Mouse (Mus musculus): ENCODE measurements around the gene Sh2b1. TPM values are rescaled to one million over a fixed set of nuclear protein-coding genes. Genes with fewer than 3 reads are reported as not detected.
A peak's percentile ranks its signal among the peaks of the same experiment; 100 is the strongest.

Gene Sh2b1
- polyA plus RNA-seq, 1 experiment = 58.8 TPM

- no peak overlapping the region for H3K4me2 ChIP-seq (ENCODE audit: low read depth)
- H3K27me3 ChIP-seq (ENCODE audit: control insufficient read depth, insufficient read depth, insufficient read length) = no peaks in the 10 kb centered on the region
- peaks cover 46% of the 10 kb centered on the region for H3K79me2 ChIP-seq (ENCODE audit: control insufficient read depth, insufficient read depth)
- H3K4me3 ChIP-seq = peak overlapping the region; percentile 62
- peak overlapping the region; percentile 91 for H3ac ChIP-seq (ENCODE audit: control insufficient read depth, insufficient read length)
- no peak for TF ChIP-seq SRF (IDR thresholded peaks at IDR 0.05; ENCODE audit: control insufficient read depth, insufficient read length, low read depth)
- peak; percentile 78 for TF ChIP-seq POLR2AphosphoS2 (IDR thresholded peaks at IDR 0.05; ENCODE audit: insufficient read length, low read depth)
- no peak for TF ChIP-seq REST (IDR thresholded peaks at IDR 0.05; ENCODE audit: insufficient read depth, insufficient read length)
- TF ChIP-seq MYOD1 (IDR thresholded peaks at IDR 0.05; ENCODE audit: control insufficient read depth in 1 of 3, insufficient read length in 2 of 3, low read depth in 2 of 3) = no peak
- no peak for TF ChIP-seq TCF12 (IDR thresholded peaks at IDR 0.05; ENCODE audit: insufficient read depth, poor library complexity, severe bottlenecking)
- TF ChIP-seq CEBPB (IDR thresholded peaks at IDR 0.05; ENCODE audit: insufficient read depth, poor library complexity, severe bottlenecking) = no peak
- TF ChIP-seq USF1 (IDR thresholded peaks at IDR 0.05; ENCODE audit: low read depth) = no peak
- no peak for TF ChIP-seq MAX (IDR thresholded peaks at IDR 0.05; ENCODE audit: low read depth)
- TF ChIP-seq POLR2A (IDR thresholded peaks at IDR 0.05; ENCODE audit: insufficient read length, low read depth) = peak; percentile 58
- TF ChIP-seq TCF3 (IDR thresholded peaks at IDR 0.05; ENCODE audit: insufficient read length, low read depth) = no peak
- no peak for TF ChIP-seq MYOG (IDR thresholded peaks at IDR 0.05; ENCODE audit: control insufficient read depth in 1 of 3, insufficient read depth in 1 of 3, insufficient read length in 2 of 3, low read depth in 2 of 3)
- TF ChIP-seq E2F4 (IDR thresholded peaks at IDR 0.05; ENCODE audit: insufficient read depth) = peak; percentile 42
- peaks cover 36% of the 10 kb centered on the region for H3K36me3 ChIP-seq (ENCODE audit: control insufficient read depth, insufficient read depth)
These were observed 27.0 kb upstream of the Sh2b1 start for GRCm38 (mm10) chr7:126502023-126502741.

- peak overlapping the region; percentile 62 for H3K4me3 ChIP-seq
- peaks cover 48% of the 10 kb centered on the region for H3K79me2 ChIP-seq (ENCODE audit: control insufficient read depth, insufficient read depth)
- H3K4me2 ChIP-seq (ENCODE audit: low read depth) = peak overlapping the region; percentile 93
- peaks cover 41% of the 10 kb centered on the region for H3K36me3 ChIP-seq (ENCODE audit: control insufficient read depth, insufficient read depth)
- no peaks in the 10 kb centered on the region for H3K27me3 ChIP-seq (ENCODE audit: control insufficient read depth, insufficient read depth, insufficient read length)
- no peak for TF ChIP-seq E2F4 (IDR thresholded peaks at IDR 0.05; ENCODE audit: insufficient read depth)
- TF ChIP-seq TCF12 (IDR thresholded peaks at IDR 0.05; ENCODE audit: insufficient read depth, poor library complexity, severe bottlenecking) = no peak
- TF ChIP-seq USF1 (IDR thresholded peaks at IDR 0.05; ENCODE audit: low read depth) = no peak
- TF ChIP-seq REST (IDR thresholded peaks at IDR 0.05; ENCODE audit: insufficient read depth, insufficient read length) = no peak
- TF ChIP-seq POLR2AphosphoS2 (IDR thresholded peaks at IDR 0.05; ENCODE audit: insufficient read length, low read depth) = no peak
- no peak for TF ChIP-seq MYOG (IDR thresholded peaks at IDR 0.05; ENCODE audit: control insufficient read depth in 1 of 3, insufficient read depth in 1 of 3, insufficient read length in 2 of 3, low read depth in 2 of 3)
- no peak for TF ChIP-seq CEBPB (IDR thresholded peaks at IDR 0.05; ENCODE audit: insufficient read depth, poor library complexity, severe bottlenecking)
- no peak for TF ChIP-seq POLR2A (IDR thresholded peaks at IDR 0.05; ENCODE audit: insufficient read length, low read depth)
- TF ChIP-seq MYOD1 (IDR thresholded peaks at IDR 0.05; ENCODE audit: control insufficient read depth in 1 of 3, insufficient read length in 2 of 3, low read depth in 2 of 3) = no peak
- no peak for TF ChIP-seq SRF (IDR thresholded peaks at IDR 0.05; ENCODE audit: control insufficient read depth, insufficient read length, low read depth)
- TF ChIP-seq MAX (IDR thresholded peaks at IDR 0.05; ENCODE audit: low read depth) = no peak
- TF ChIP-seq TCF3 (IDR thresholded peaks at IDR 0.05; ENCODE audit: insufficient read length, low read depth) = no peak
- peak overlapping the region; percentile 91 for H3ac ChIP-seq (ENCODE audit: control insufficient read depth, insufficient read length)
These were observed 26.4 kb upstream of the Sh2b1 start for GRCm38 (mm10) chr7:126501684-126502022.

- peaks cover 48% of the 10 kb centered on the region for H3K79me2 ChIP-seq (ENCODE audit: control insufficient read depth, insufficient read depth)
- no peak overlapping the region for H3K4me3 ChIP-seq
- H3K4me2 ChIP-seq (ENCODE audit: low read depth) = peak overlapping the region; percentile 93
- H3ac ChIP-seq (ENCODE audit: control insufficient read depth, insufficient read length) = no peak overlapping the region
- H3K27me3 ChIP-seq (ENCODE audit: control insufficient read depth, insufficient read depth, insufficient read length) = no peaks in the 10 kb centered on the region
- H3K36me3 ChIP-seq (ENCODE audit: control insufficient read depth, insufficient read depth) = peaks cover 63% of the 10 kb centered on the region
- TF ChIP-seq SRF (IDR thresholded peaks at IDR 0.05; ENCODE audit: control insufficient read depth, insufficient read length, low read depth) = no peak
- TF ChIP-seq CEBPB (IDR thresholded peaks at IDR 0.05; ENCODE audit: insufficient read depth, poor library complexity, severe bottlenecking) = no peak
- TF ChIP-seq REST (IDR thresholded peaks at IDR 0.05; ENCODE audit: insufficient read depth, insufficient read length) = no peak
- no peak for TF ChIP-seq E2F4 (IDR thresholded peaks at IDR 0.05; ENCODE audit: insufficient read depth)
- no peak for TF ChIP-seq USF1 (IDR thresholded peaks at IDR 0.05; ENCODE audit: low read depth)
- TF ChIP-seq TCF3 (IDR thresholded peaks at IDR 0.05; ENCODE audit: insufficient read length, low read depth) = no peak
These were observed 24.2 kb upstream of the Sh2b1 start for GRCm38 (mm10) chr7:126499416-126499815.

- Histone ChIP-seq H3ac (ENCODE audit: control insufficient read depth, insufficient read length) (no peak overlapping the region), H3K4me3 (no peak overlapping the region), H3K36me3 (ENCODE audit: control insufficient read depth, insufficient read depth) (peaks cover 73% of the 10 kb centered on the region), H3K79me2 (ENCODE audit: control insufficient read depth, insufficient read depth) (peaks cover 48% of the 10 kb centered on the region), H3K4me2 (ENCODE audit: low read depth) (no peak overlapping the region), H3K27me3 (ENCODE audit: control insufficient read depth, insufficient read depth, insufficient read length) (no peaks in the 10 kb centered on the region)
- no peak for TF ChIP-seq USF1 (IDR thresholded peaks at IDR 0.05; ENCODE audit: low read depth)
- TF ChIP-seq E2F4 (IDR thresholded peaks at IDR 0.05; ENCODE audit: insufficient read depth) = no peak
- TF ChIP-seq POLR2AphosphoS2 (IDR thresholded peaks at IDR 0.05; ENCODE audit: insufficient read length, low read depth) = no peak
- TF ChIP-seq POLR2A (IDR thresholded peaks at IDR 0.05; ENCODE audit: insufficient read length, low read depth) = no peak
- TF ChIP-seq TCF12 (IDR thresholded peaks at IDR 0.05; ENCODE audit: insufficient read depth, poor library complexity, severe bottlenecking) = no peak
- no peak for TF ChIP-seq CEBPB (IDR thresholded peaks at IDR 0.05; ENCODE audit: insufficient read depth, poor library complexity, severe bottlenecking)
These were observed 22.7 kb upstream of the Sh2b1 start for GRCm38 (mm10) chr7:126497966-126498365.

GRCm38 (mm10) chr7:126496475-126496874 is 21.3 kb upstream of the Sh2b1 start:
- H3K36me3 ChIP-seq (ENCODE audit: control insufficient read depth, insufficient read depth) = peaks cover 73% of the 10 kb centered on the region
- H3K4me3 ChIP-seq = no peak overlapping the region
- no peak overlapping the region for H3ac ChIP-seq (ENCODE audit: control insufficient read depth, insufficient read length)
- H3K4me2 ChIP-seq (ENCODE audit: low read depth) = no peak overlapping the region
- TF ChIP-seq POLR2AphosphoS2 (IDR thresholded peaks at IDR 0.05; ENCODE audit: insufficient read length, low read depth) (peak; percentile 45), REST (IDR thresholded peaks at IDR 0.05; ENCODE audit: insufficient read depth, insufficient read length) (no peak)
- no peaks in the 10 kb centered on the region for H3K27me3 ChIP-seq (ENCODE audit: control insufficient read depth, insufficient read depth, insufficient read length)
- peaks cover 45% of the 10 kb centered on the region for H3K79me2 ChIP-seq (ENCODE audit: control insufficient read depth, insufficient read depth)
